Mouse (Mus musculus) E14TG2a.4 (cell line): ENCODE results near the gene Rbms1.

Experiments used
- CTCF ChIP-seq: conservative IDR thresholded peaks from 2 replicates; pipeline ENCODE4 v1.5.1; 2014; ENCODE audit warnings: low read length
- NANOG ChIP-seq: IDR thresholded peaks from 2 replicates; pipeline ENCODE4 v1.6.1; 2014; ENCODE audit warnings: borderline replicate concordance, low read length, mixed read lengths
- POU5F1 ChIP-seq: IDR thresholded peaks from 2 replicates; pipeline ENCODE4 v1.6.1; 2014; ENCODE audit warnings: low read length, borderline replicate concordance

DNA sequence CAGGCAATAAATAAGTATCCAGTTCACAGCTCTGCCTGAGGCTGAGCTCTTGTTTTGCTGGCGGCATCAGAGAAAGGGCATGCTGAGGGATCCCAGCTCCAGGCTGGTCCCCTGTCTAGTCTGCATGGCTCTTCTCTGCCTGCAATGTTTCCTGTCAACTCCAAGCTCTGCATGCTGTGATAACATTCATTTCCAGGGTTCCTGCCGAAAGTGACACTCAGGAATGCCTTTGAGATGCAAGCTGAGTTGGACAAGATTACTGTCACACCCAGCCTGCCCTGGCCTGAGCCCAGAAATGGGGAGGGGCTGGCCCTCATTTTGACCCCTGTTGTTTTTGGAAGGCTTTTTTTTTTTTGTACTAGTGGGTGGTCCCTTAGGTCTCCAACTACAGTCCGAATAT lies 233.0 kb downstream of the Rbms1 start:
- TF ChIP-seq NANOG (no peak), CTCF (no peak), POU5F1 (no peak)
